Mouse (Mus musculus) CH12.LX (cell line): ENCODE data around the gene Klhdc10.

ENCODE experiments used
- PAX5 ChIP-seq: IDR thresholded peaks from 2 replicates; pipeline ENCODE4 v1.6.1; 2012; ENCODE audit warnings: low read length, inconsistent platforms, mixed read lengths
- POLR2A ChIP-seq: IDR thresholded peaks from 2 replicates; pipeline ENCODE4 v1.6.1; 2011; ENCODE audit warnings: low read depth, mild to moderate bottlenecking, improper control_type of control experiment, low read length
- POLR2AphosphoS2 ChIP-seq: IDR thresholded peaks from 2 replicates; pipeline ENCODE4 v1.6.1; 2011; ENCODE audit warnings: low read depth, low read length, improper control_type of control experiment
- USF1 ChIP-seq: IDR thresholded peaks from 2 replicates; pipeline ENCODE4 v1.6.1; 2014; ENCODE audit warnings: low read depth, mild to moderate bottlenecking, inconsistent platforms, low read length, improper control_type of control experiment

DNA sequence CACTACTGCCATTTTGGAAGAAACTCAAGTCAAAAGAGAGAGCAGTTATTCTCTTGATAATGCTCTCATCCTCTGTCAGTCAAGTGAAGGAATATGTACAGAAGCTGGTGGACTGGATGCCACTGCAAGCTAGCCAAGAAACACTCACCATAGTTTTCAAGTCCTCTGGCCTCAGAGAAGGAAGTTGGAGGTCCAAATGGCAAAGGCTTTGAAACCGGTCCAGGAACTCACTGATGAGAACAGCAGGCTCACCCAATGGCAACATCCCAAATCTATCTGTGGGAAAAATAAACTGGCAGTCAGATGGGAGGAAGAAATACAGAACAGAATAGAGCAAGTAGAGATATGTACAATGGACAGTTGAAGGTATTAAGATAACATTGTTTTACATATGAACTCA is 25.9 kb upstream of the Klhdc10 start:
- TF ChIP-seq USF1: no peak
- TF ChIP-seq PAX5: no peak
- no peak for TF ChIP-seq POLR2A
- no peak for TF ChIP-seq POLR2AphosphoS2
